Mouse (Mus musculus) hindlimb bud, embryonic 11.5 days (tissue): ENCODE results near the gene Arhgap21.
A peak's percentile ranks its signal among the peaks of the same experiment; 100 is the strongest.
"Not testable (repeated sequence)": the region's sequence is repeated elsewhere in the genome, so short reads cannot be mapped to it uniquely, and the experiment has no call there.

ENCODE experiments used
- DNase-seq: peaks from one replicate; pipeline ENCODE4 v3.0.0-alpha.2; 2012; ENCODE audit warnings: low read depth, low spot score; ENCODE audit errors: extremely low spot score

Arhgap21 gene

GRCm38 (mm10) chr2:20942434-20943198, 26.1 kb downstream of the Arhgap21 start:
- DNase-seq: no peak

DNA sequence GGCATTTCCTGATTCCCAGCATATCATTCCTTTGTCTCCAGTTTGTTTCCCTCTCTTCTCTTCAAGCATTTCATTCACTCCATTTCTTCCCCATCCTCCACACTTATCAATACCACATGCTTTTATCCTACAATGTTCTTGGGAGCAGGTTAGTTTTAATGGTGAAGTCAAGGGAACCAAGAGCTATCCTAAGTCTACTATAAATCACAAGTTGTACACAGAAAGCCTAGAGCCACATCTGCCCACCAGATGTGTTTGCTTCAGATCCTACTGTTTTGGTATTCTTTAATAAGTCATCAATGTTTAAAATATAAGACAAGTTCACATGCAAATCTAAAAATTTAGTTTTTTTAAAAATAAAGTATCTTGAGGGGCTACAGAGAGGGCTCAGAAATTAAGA, 27.6 kb downstream of the Arhgap21 start:
- peak; percentile 73 for DNase-seq

DNA sequence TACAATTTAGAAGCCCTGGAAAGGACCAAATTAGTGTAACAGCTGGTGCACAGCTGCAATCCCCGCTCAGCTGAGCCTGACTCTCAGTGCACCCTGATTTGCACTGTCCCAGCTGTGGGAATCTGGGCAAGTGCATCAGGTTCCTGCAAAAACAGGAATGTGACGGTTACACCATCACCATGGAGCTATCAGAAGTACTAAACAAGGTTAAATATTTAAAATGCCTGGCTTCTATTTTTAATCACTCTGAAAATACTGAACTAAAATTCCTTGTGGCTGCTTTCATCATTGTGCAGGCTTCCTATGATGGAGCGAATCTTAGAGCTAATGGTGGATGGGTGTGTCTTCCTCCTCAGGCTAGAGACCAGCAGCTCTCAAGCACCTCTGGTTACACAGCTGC, 29.3 kb downstream of the Arhgap21 start:
- DNase-seq: no peak

- DNase-seq: no peak
Observed at GRCm38 (mm10) chr2:20936609-20937221, 32.0 kb downstream of the Arhgap21 start.

GRCm38 (mm10) chr2:20934406-20934805, 34.3 kb downstream of the Arhgap21 start:
- DNase-seq: no peak

GRCm38 (mm10) chr2:20932748-20933313, 35.9 kb downstream of the Arhgap21 start:
- no peak for DNase-seq

GRCm38 (mm10) chr2:20931761-20932160, 36.9 kb downstream of the Arhgap21 start:
- DNase-seq: not testable (repeated sequence)

- no peak for DNase-seq
Observed at GRCm38 (mm10) chr2:20928454-20928853, 40.2 kb downstream of the Arhgap21 start.

DNA sequence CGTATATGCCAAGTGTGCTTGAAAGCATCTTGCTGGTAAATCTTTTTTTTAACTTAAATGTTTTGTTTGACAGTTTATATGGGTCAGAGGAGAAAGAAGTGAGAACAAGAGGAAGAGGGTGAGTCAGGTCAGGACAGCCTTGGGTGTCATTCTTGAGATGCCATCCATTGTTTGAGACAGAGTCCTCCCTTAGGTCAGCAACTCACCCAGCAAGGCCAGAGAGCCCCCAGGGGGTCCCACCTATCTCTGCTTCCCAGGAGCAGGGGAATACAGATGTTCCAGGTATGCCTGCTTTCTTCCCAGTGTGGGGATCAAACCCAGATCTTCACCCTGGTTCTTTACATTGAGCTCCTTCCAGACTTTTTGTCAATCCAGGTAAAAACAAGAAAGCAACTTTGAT, 43.7 kb downstream of the Arhgap21 start:
- no peak for DNase-seq

GRCm38 (mm10) chr2:20922366-20922765, 46.3 kb downstream of the Arhgap21 start:
- no peak for DNase-seq

DNA sequence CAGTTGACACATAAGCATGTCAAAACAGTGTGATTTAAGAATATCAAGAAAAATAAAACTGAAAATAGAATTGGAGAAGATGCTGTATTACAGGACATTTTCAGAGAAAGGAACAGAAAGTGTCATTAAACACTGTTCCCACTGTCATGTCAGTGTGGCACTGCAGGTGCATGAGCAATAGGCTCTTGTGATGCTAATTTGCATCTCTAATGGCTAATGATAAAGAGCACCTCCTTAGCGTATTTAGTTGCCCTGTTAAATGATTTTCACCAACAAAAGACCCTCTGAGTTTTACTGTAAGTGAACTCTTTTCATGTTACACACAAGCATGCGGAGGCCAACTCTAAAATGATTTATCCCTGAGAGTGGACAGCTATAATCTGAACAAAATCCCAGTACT, 47.1 kb downstream of the Arhgap21 start:
- no peak for DNase-seq

GRCm38 (mm10) chr2:20921021-20921420, 47.7 kb downstream of the Arhgap21 start:
- no peak for DNase-seq

- DNase-seq: no peak
Observed at GRCm38 (mm10) chr2:20914531-20915320, 54.0 kb downstream of the Arhgap21 start.

GRCm38 (mm10) chr2:20913019-20913415, 55.7 kb downstream of the Arhgap21 start:
- DNase-seq: no peak

DNA sequence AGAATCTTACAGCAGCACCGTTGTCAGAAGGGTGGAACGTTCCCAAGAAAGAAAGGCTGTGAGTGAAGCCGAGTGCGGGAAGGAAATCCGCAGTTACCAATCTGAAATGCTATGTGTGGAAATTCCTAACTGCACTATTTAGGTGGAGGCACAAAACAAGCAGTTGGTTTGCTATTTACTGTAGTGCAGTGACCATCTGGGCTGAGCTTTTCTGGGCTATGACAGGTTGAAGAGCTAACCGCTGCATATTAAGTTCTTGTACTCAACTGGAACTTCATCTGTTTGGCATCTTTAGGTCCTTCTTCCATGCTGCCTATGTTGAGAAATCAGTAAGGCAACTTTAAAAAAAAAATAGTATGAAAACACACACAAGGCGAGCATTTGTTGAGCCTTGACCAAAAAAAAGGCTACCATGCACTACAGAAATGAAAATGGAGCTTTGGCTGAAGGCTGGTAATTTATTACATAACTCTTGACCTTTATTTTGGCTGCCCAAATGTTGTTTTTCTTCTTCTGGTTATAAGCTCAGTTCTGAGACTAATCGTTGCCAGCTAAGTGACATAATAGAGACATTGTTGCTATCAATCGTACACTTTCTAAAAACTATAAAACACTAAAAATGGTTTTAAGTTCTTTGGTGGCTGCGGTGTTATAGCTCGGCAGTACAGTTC, 56.2 kb downstream of the Arhgap21 start:
- no peak for DNase-seq

- no peak for DNase-seq
Observed at GRCm38 (mm10) chr2:20910446-20910845, 58.2 kb downstream of the Arhgap21 start.

DNA sequence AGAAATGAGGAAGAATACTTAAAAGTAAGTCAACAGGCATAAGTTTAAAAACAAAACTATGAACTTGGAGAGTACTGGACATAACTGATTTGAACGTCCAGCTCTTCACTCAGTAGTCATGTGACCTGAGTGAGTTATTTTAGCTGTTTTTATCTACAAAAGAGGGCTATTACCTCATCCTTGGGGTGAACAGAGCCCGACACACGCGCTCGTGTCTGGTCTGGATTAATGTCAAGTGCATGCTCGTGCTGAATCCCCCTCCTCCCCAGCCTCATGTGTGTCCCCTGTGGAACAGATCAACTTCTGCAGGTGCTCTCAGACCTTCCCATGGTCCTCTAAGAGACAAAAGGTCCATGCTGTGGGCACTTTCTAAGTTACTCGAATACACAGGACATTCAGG, 59.3 kb downstream of the Arhgap21 start:
- no peak for DNase-seq

- DNase-seq: no peak
Observed at GRCm38 (mm10) chr2:20907291-20907690, 61.4 kb downstream of the Arhgap21 start.

GRCm38 (mm10) chr2:20905411-20905810, 63.3 kb downstream of the Arhgap21 start:
- DNase-seq: no peak

- DNase-seq: no peak
Observed at GRCm38 (mm10) chr2:20902981-20903645, 65.6 kb downstream of the Arhgap21 start.
